Comparison of ENCODE assay signal across 10 mouse cellular contexts in genomic region chr3:135630430-135631095, GRCm38 (mm10).
DNase-seq lines count a peak whose midpoint lies in the region; ATAC-seq and TF ChIP-seq lines count a peak whose summit lies in the region.
"Had no signal": no experiment of that assay in that cellular context is flagged by ENCODE, and none has a peak within 500 bp of the region (broad histone marks: within the 10 kb centered on the region; RNA-seq: fewer than 3 reads in every experiment).

No protein-coding gene starts in this region.

- DNase-seq in layer of hippocampus, adult 11-12 months (ENCODE audit: low spot score) = peak; percentile 33
- DNase-seq in layer of hippocampus, postnatal 14 days (ENCODE audit: low spot score in 2 of 2) = no peak
- DNase-seq in brain, embryonic 14.5 days (ENCODE audit: low read depth) = peak; percentile 60
- DNase-seq in heart, postnatal 25 days (ENCODE audit: low spot score) = no peak
- DNase-seq in natural killer cell, adult 2 months (ENCODE audit: low spot score in 2 of 2) = no peak
- DNase-seq in urinary bladder, adult 18-20 months (ENCODE audit: low spot score in 2 of 2) = no peak
- DNase-seq: thymus, adult 18-20 months had no signal

- no peak for TF ChIP-seq CTCF in brain, embryonic 14.5 days (IDR thresholded peaks at IDR 0.05; ENCODE audit: borderline replicate concordance, extremely low read depth, insufficient read depth, insufficient read length)

- peak; percentile 72 for ATAC-seq in forebrain, embryonic 16.5 days
- ATAC-seq in midbrain, embryonic 15.5 days (replicated peaks) = peak; percentile 59

- intact Hi-C loops in heart, postnatal 25 days (cut with DNase I) = no loop called here

- no peaks in the 10 kb centered on the region for H3K9me3 ChIP-seq in forebrain, embryonic 16.5 days (ENCODE audit: control insufficient read depth, low read length)
- H3K9me3 ChIP-seq in midbrain, embryonic 15.5 days = no peaks in the 10 kb centered on the region
- H3K9me3 ChIP-seq: G1E had no signal

- no peaks in the 10 kb centered on the region for H3K4me1 ChIP-seq in forebrain, embryonic 16.5 days (replicated peaks; ENCODE audit: control insufficient read depth, insufficient read depth, low read length)
- H3K4me1 ChIP-seq in midbrain, embryonic 15.5 days = no peaks in the 10 kb centered on the region

- H3K27ac ChIP-seq in forebrain, embryonic 16.5 days (ENCODE audit: low read length) = no peak overlapping the region
- no peak overlapping the region for H3K27ac ChIP-seq in midbrain, embryonic 15.5 days

- H3K9ac ChIP-seq in forebrain, embryonic 16.5 days (replicated peaks; ENCODE audit: low read depth, low read length) = no peak overlapping the region
- H3K9ac ChIP-seq in midbrain, embryonic 15.5 days = no peak overlapping the region

- no peak for TF ChIP-seq POLR2A in brain, embryonic 14.5 days (IDR thresholded peaks at IDR 0.05; ENCODE audit: borderline replicate concordance, extremely low read depth, insufficient read depth, insufficient read length, poor library complexity, severe bottlenecking)

- no peaks in the 10 kb centered on the region for H3K36me3 ChIP-seq in forebrain, embryonic 16.5 days (ENCODE audit: control insufficient read depth, insufficient read depth)
- 0 out of 2 replicates have a peak, but pooled peaks cover 4% of the 10 kb centered on the region for H3K36me3 ChIP-seq in midbrain, embryonic 15.5 days (replicated peaks)

- no peaks in the 10 kb centered on the region for H3K27me3 ChIP-seq in forebrain, embryonic 16.5 days (replicated peaks; ENCODE audit: control insufficient read depth, insufficient read depth, low read length)
- no peaks in the 10 kb centered on the region for H3K27me3 ChIP-seq in midbrain, embryonic 15.5 days (replicated peaks)

- no peak overlapping the region for H3K4me3 ChIP-seq in forebrain, embryonic 16.5 days (replicated peaks; ENCODE audit: low read length)
- no peak overlapping the region for H3K4me3 ChIP-seq in midbrain, embryonic 15.5 days

- peak overlapping the region; percentile 26; the same call in 1 of the 2 replicates for H3K4me2 ChIP-seq in forebrain, embryonic 16.5 days (ENCODE audit: low read length)
- no peak overlapping the region for H3K4me2 ChIP-seq in midbrain, embryonic 15.5 days

- WGBS in forebrain, embryonic 16.5 days = 61% methylated on average over 21 of the region's 21 CpGs
- 59% methylated on average over 21 of the region's 21 CpGs for WGBS in midbrain, embryonic 15.5 days

Comparison
In these comparisons a context has a peak if more than half of its experiments do, and no peak if none do; other contexts are left out.
1. DNase-seq: peak in layer of hippocampus, adult 11-12 months (single experiment) and brain, embryonic 14.5 days (single experiment); none in layer of hippocampus, postnatal 14 days (0 of 2), heart, postnatal 25 days (single experiment), natural killer cell, adult 2 months (0 of 2) and urinary bladder, adult 18-20 months (0 of 2).